Mouse (Mus musculus) embryonic facial prominence, embryonic 11.5 days (tissue): ENCODE measurements at regions not wholly inside any gene's neighbourhood (a gene's known extent, or its start where the extent isn't known, plus 50 kb on each side); places are given as distances from the start of the nearest gene placed in this dataset.
"Not testable (repeated sequence)": the region's sequence is repeated elsewhere in the genome, so short reads cannot be mapped to it uniquely, and the experiment has no call there.

Experiments
- ATAC-seq: fragments of 200-750 bp; cut with Nextera tagmentation; replicated peaks from 2 replicates; pipeline ENCODE4 v1.8.0; 2017; ENCODE audit warnings: low read depth; ENCODE audit not compliant: insufficient number of reproducible peaks, low FRiP score, low TSS enrichment
- DNase-seq: peaks from one replicate; pipeline ENCODE4 v3.0.0-alpha.2; 2015; ENCODE audit warnings: low spot score
- H3K27ac ChIP-seq: fragments of 300-500 bp; sonication (generic); replicated peaks from 2 replicates; pipeline ENCODE4 v1.5.1; 2014; ENCODE audit warnings: mild to moderate bottlenecking, low read depth, low read length, control low read depth
- H3K27me3 ChIP-seq: fragments of 300-500 bp; sonication (generic); 2 replicates; pipeline ENCODE4 v1.6.1; 2014; ENCODE audit warnings: mild to moderate bottlenecking, low read length, moderate library complexity, mixed read lengths; ENCODE audit not compliant: control insufficient read depth, insufficient read depth
- H3K36me3 ChIP-seq: fragments of 300-500 bp; sonication (generic); replicated peaks from 2 replicates; pipeline ENCODE4 v1.6.1; 2014; ENCODE audit warnings: low read depth, mild to moderate bottlenecking, low read length, moderate library complexity, mixed read lengths; ENCODE audit not compliant: control insufficient read depth, insufficient read depth
- H3K4me1 ChIP-seq: fragments of 300-500 bp; sonication (generic); 2 replicates; pipeline ENCODE4 v1.6.1; 2014; ENCODE audit warnings: low read length, mixed read lengths; ENCODE audit not compliant: control insufficient read depth, insufficient read depth
- H3K4me2 ChIP-seq: fragments of 300-500 bp; sonication (generic); 2 replicates; pipeline ENCODE4 v1.6.1; 2014; ENCODE audit warnings: low read depth, mild to moderate bottlenecking, control low read depth, low read length, moderate library complexity
- H3K4me3 ChIP-seq: fragments of 300-500 bp; sonication (generic); 2 replicates; pipeline ENCODE4 v1.5.1; 2014; ENCODE audit warnings: low read depth, low read length, control low read depth
- H3K9ac ChIP-seq: fragments of 300-500 bp; sonication (generic); replicated peaks from 2 replicates; pipeline ENCODE4 v1.6.1; 2014; ENCODE audit warnings: mild to moderate bottlenecking, control low read depth, low read length
- H3K9me3 ChIP-seq: fragments of 300-500 bp; sonication (generic); replicated peaks from 2 replicates; pipeline ENCODE4 v1.6.1; 2016; ENCODE audit warnings: mild to moderate bottlenecking, low read length, inconsistent platforms, mixed read lengths; ENCODE audit not compliant: control insufficient read depth
- WGBS: fragments of 180-500 bp; shearing (Covaris S2); extraction: QIAGEN DNeasy Blood & Tissue Kit; methylation state at CpG from one replicate; pipeline ENCODE4 v1.1.7; 2014; 5-methylcytosine and 5-hydroxymethylcytosine counted together

DNA sequence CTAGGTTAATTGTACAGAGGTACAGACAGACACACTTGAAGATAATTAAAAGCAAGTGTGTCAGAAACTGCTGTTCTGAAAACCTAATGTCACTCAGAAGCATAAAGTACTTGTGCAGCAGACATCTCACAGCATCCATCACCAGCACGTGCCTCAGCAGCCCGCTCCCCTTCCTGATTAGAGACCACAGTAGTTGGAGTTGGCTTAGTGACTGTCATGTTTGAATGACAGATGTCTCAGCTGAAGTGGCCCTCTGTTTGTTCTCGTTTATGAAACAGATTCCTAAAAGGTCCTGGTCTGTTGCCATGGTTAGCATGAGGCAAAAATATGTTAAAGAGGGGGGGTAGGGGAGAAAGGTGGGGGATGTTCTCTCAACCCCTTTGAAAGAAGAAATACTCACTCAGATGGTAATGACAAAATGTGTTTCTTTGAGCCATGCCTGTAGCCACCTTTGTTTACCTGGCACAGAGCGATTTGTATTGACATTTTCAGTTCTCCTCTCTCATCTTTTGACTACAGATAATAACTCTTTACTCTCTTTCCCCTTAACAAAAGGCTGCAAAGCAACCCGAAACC, 100.2 kb upstream of the Pou6f2 start:
- no peak for DNase-seq
- Histone ChIP-seq H3K4me2 (no peak overlapping the region), H3K9ac (no peak overlapping the region), H3K27ac (no peak overlapping the region), H3K9me3 (no peaks in the 10 kb centered on the region), H3K4me3 (no peak overlapping the region), H3K36me3 (no peaks in the 10 kb centered on the region), H3K4me1 (no peaks in the 10 kb centered on the region), H3K27me3 (no peaks in the 10 kb centered on the region)
- ATAC-seq: no peak; the same call in 1 of the 2 replicates
- WGBS: 18% methylated on average over 5 of the region's 5 CpGs

DNA sequence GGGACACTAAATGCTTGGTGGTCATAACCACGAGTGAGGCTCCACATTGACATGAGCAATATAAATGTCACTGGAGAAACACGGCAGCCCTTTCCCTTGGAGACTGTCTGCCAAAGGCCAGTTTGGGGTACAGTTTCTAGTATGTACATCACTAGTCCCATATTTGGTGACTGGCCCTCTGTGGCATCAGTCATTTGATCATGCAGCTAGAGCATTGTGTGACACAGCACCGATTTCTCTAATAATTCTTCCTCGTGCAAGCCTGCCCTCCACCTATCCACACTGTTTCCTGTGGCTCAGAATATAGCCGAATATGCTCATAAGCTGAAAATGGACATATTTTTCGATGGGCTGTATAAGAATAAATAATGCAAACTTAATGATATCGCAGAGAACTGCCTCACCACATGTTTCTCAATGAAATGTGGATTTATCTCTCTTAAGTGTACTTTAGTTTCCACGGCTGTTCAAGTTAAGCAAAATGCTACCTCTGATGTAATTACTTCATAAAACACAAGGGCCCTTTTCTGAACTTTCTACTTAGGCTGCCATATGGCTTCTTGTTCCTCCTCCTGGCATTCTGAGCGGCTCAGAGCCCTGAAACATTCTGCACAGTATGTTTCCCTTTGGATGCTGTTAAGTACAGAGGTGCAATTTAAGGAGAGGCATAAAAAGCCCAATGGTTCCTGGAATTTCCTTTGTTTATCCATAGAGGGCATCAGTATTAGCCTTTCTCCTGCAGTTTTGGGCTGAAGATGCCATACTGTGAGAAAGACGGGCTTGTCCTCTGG, 97.7 kb upstream of the Pou6f2 start:
- DNase-seq: no peak
- Histone ChIP-seq H3K27me3 (no peaks in the 10 kb centered on the region), H3K9me3 (no peaks in the 10 kb centered on the region), H3K9ac (no peak overlapping the region), H3K27ac (no peak overlapping the region), H3K4me2 (no peak overlapping the region), H3K4me1 (no peaks in the 10 kb centered on the region), H3K36me3 (no peaks in the 10 kb centered on the region), H3K4me3 (no peak overlapping the region)
- 70% methylated on average over 10 of the region's 10 CpGs for WGBS
- no peak for ATAC-seq

DNA sequence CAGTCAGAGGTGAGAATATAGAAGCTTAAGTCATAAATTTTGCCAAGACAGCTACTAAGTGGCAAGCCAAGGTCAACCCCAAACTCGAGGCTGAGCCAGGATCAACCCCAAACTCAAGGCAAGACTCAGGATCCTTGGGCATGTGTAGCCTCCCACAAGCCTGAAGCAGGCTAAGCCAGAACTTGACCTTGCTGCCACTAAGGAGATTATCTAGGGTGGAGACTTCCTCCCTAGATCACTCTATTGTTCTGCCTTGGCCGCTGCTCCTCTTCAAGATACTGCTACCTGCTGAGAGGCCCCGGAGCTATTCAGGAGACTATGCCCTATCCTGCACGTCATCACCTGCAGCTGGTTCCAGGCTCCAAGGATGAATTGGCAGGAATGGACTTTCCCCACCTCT, 88.3 kb upstream of the Pou6f2 start:
- H3K4me3 ChIP-seq, H3K27ac ChIP-seq, H3K4me2 ChIP-seq, H3K4me1 ChIP-seq, ATAC-seq, H3K9me3 ChIP-seq, H3K36me3 ChIP-seq, DNase-seq, H3K27me3 ChIP-seq, H3K9ac ChIP-seq: not testable (repeated sequence)
- WGBS: 31% methylated on average over 4 of the region's 4 CpGs

DNA sequence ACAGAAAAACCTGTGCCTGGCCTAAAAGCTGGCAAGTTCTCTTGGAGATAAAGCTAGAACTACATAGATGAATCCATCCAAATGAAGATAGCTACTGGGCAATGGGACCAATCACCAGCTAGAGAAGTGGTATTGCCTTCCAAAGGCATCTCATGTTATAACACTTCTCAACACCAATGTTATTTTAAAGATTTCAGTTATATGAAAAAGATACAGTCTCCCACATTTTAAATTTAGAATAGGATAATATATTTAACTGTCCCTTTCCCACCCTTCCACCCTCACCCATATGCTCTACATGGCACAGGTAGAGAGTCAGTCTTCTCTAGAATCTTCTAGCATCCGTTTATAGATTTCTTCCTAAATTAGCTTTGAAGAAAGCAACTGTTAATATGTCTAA, 87.6 kb upstream of the Pou6f2 start:
- no peak overlapping the region for H3K9ac ChIP-seq
- no peak overlapping the region for H3K4me3 ChIP-seq
- H3K4me1 ChIP-seq: no peaks in the 10 kb centered on the region
- H3K27me3 ChIP-seq: no peaks in the 10 kb centered on the region
- no peaks in the 10 kb centered on the region for H3K9me3 ChIP-seq
- H3K27ac ChIP-seq: no peak overlapping the region
- no peak overlapping the region for H3K4me2 ChIP-seq
- DNase-seq: no peak
- H3K36me3 ChIP-seq: no peaks in the 10 kb centered on the region
- WGBS: 87% methylated on average over 1 of the region's 1 CpGs
- ATAC-seq: no peak

DNA sequence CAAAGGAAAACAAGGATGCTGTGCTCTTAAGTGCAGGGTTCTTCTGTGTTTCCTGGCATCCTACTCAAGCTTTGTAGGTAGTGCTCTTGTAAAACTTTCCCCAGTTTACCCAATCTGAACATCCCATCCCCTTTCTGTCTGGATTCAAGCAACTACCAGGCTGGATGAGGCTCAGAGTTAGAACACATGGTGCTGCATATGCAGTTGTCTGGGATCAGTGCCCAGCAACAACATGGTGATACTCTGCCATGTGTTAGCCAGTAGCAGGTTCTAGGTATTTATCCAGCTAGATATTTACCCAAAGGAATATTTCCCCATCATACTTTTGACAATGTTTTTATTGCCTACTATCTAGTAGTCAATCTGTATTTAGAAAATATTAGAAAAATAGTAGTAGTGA, 78.8 kb upstream of the Pou6f2 start:
- Histone ChIP-seq H3K9ac (no peak overlapping the region), H3K4me1 (no peaks in the 10 kb centered on the region), H3K9me3 (no peaks in the 10 kb centered on the region), H3K4me3 (no peak overlapping the region), H3K27ac (no peak overlapping the region), H3K36me3 (no peaks in the 10 kb centered on the region), H3K4me2 (no peak overlapping the region), H3K27me3 (no peaks in the 10 kb centered on the region)
- DNase-seq: no peak
- no peak for ATAC-seq

DNA sequence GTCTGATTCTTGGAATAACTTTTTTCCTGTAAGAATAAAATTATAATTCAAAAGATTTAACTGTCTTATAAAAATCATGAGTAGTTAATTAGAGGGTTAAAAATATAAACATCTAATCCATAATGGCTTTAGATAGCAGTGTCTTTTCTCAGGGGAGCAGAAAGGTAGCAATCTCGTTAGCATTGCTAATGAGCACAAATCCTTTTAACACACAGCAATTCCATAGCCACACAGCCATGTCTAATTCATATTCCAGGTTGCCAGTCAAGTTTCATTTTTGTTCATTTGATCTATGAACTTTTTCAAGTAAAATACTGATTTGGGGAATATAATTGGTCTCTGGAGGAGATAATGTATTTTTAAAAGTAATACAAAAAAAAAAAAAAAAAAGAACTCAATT, 74.0 kb upstream of the Pou6f2 start:
- H3K4me3 ChIP-seq: no peak overlapping the region
- H3K9me3 ChIP-seq: no peaks in the 10 kb centered on the region
- no peak for DNase-seq
- no peak overlapping the region for H3K9ac ChIP-seq
- no peak for ATAC-seq
- no peak overlapping the region for H3K27ac ChIP-seq
- 64% methylated on average over 1 of the region's 1 CpGs for WGBS
- no peaks in the 10 kb centered on the region for H3K27me3 ChIP-seq
- H3K36me3 ChIP-seq: no peaks in the 10 kb centered on the region
- no peak overlapping the region for H3K4me2 ChIP-seq
- H3K4me1 ChIP-seq: no peaks in the 10 kb centered on the region

DNA sequence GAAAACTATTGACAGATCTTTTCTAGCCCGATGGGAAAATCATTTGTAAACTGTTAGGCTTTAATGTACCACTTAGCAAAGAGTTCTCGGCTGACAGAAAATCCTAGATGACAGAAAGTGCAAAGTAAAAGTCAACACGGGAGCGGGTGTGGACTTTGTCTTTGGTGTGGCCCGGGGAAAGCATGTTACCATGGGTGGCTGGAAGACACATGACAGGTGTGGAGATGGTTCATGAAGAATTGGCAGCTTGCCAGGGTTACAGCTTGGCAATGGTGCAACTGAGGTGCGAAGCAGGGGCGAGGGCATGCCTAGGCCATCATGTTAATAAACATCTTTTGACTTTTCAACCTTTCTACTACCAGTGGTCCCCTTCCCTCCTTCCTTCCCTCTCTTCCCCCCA, 68.4 kb upstream of the Pou6f2 start:
- WGBS: 88% methylated on average over 7 of the region's 7 CpGs
- DNase-seq: no peak
- H3K4me3 ChIP-seq: no peak overlapping the region
- no peaks in the 10 kb centered on the region for H3K36me3 ChIP-seq
- H3K4me1 ChIP-seq: no peaks in the 10 kb centered on the region
- no peak overlapping the region for H3K27ac ChIP-seq
- H3K9me3 ChIP-seq: no peaks in the 10 kb centered on the region
- ATAC-seq: no peak
- H3K4me2 ChIP-seq: no peak overlapping the region
- no peaks in the 10 kb centered on the region for H3K27me3 ChIP-seq
- H3K9ac ChIP-seq: no peak overlapping the region

DNA sequence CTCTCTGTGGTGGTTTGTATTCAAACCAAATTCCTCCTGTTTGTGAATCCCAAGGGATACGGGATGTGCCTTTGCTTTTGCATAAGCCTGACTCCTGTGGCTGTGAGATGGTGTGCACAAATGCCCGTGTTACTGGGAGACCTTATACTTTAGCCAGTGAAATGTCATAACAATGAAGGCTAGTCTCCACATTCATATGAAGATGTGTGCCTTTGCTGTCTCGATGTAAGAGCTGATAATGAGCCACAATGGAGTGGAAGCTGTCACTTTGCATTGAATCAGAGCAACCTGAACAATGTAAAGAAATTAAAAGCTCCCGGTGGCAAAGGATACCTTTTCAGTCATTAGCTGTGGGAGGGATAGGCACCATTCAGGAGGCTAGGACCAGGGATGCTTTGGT, 64.7 kb upstream of the Pou6f2 start:
- DNase-seq (no peak), ATAC-seq (no peak)
- Histone ChIP-seq H3K27me3 (no peaks in the 10 kb centered on the region), H3K4me1 (no peaks in the 10 kb centered on the region), H3K36me3 (no peaks in the 10 kb centered on the region), H3K9me3 (no peaks in the 10 kb centered on the region), H3K27ac (no peak overlapping the region), H3K4me3 (no peak overlapping the region), H3K9ac (no peak overlapping the region), H3K4me2 (no peak overlapping the region)
- WGBS: 39% methylated on average over 4 of the region's 4 CpGs
